Mouse (Mus musculus): Measurements from ENCODE around the gene Tuba3a.

DNA sequence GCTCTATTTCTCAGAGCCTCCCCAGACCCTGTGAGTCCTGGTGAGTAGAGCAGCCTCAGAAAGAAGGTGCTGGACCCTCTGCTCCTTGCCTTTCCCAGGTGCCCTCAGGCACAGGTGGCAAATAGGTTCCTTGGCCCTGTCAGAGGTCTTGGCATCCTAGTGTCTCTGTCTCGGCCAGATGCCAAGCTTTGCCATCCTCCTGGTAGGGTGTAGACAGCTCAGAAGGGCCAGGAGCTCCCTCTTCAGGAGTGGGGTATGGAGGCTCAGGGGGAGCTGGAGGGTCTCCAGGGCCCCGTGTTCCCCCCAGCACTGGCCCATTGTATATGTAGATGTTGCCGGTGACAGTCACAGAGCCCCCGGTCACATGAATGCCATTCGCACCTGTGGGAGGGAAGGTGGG is 21.2 kb upstream of the Tuba3a start:
- TF ChIP-seq CTCF (IDR thresholded peaks at IDR 0.05; ENCODE audit: low read depth, low read length), result no peak
- no peak for TF ChIP-seq POLR2A (IDR thresholded peaks at IDR 0.05; ENCODE audit: extremely low read depth, insufficient read depth, low read length)
